8 mouse cellular contexts compared by ENCODE assay signal in genomic region chr7:118313818-118314217, GRCm38 (mm10).
DNase-seq lines count a peak whose midpoint lies in the region; ATAC-seq and TF ChIP-seq lines count a peak whose summit lies in the region.

No protein-coding gene starts in this region.

- H3K4me2 ChIP-seq in midbrain, postnatal 0 days (ENCODE audit: low read depth, low read length, poor library complexity, severe bottlenecking) = no peak overlapping the region

- TF ChIP-seq POLR2A in small intestine, adult 2 months (IDR thresholded peaks at IDR 0.05; ENCODE audit: low read depth, low read length) = no peak

- H3K27me3 ChIP-seq in midbrain, postnatal 0 days (ENCODE audit: insufficient read depth, low read length) = no peaks in the 10 kb centered on the region
- H3K27me3 ChIP-seq in midbrain, embryonic 10.5 days (ENCODE audit: low read depth, poor library complexity, severe bottlenecking) = no peaks in the 10 kb centered on the region
- H3K27me3 ChIP-seq in small intestine, adult 2 months (ENCODE audit: control insufficient read depth, insufficient read depth, low read length) = no peaks in the 10 kb centered on the region

- no peaks in the 10 kb centered on the region for H3K36me3 ChIP-seq in midbrain, postnatal 0 days (ENCODE audit: insufficient read depth, low read length)
- H3K36me3 ChIP-seq in midbrain, embryonic 10.5 days = no peaks in the 10 kb centered on the region
- H3K36me3 ChIP-seq in small intestine, adult 2 months (ENCODE audit: control insufficient read depth, insufficient read depth, low read length) = no peaks in the 10 kb centered on the region

- WGBS in midbrain, postnatal 0 days = 70% methylated on average over 8 of the region's 8 CpGs
- WGBS in midbrain, embryonic 10.5 days = 72% methylated on average over 8 of the region's 8 CpGs
- WGBS in small intestine, adult 2 months = 67% methylated on average over 8 of the region's 8 CpGs

- no peaks in the 10 kb centered on the region for H3K9me3 ChIP-seq in midbrain, postnatal 0 days (ENCODE audit: low read length)
- H3K9me3 ChIP-seq in midbrain, embryonic 10.5 days (replicated peaks) = no peaks in the 10 kb centered on the region

- H3K9ac ChIP-seq in midbrain, postnatal 0 days (replicated peaks; ENCODE audit: low read length, poor library complexity, severe bottlenecking) = no peak overlapping the region

- H3K4me1 ChIP-seq in midbrain, postnatal 0 days (ENCODE audit: insufficient read depth, low read length) = no peaks in the 10 kb centered on the region
- H3K4me1 ChIP-seq in midbrain, embryonic 10.5 days = peaks cover 10% of the 10 kb centered on the region
- peaks cover 19% of the 10 kb centered on the region; the same call in 1 of the 2 replicates for H3K4me1 ChIP-seq in small intestine, adult 2 months (ENCODE audit: control insufficient read depth, insufficient read depth, insufficient read length, low read length)

- H3K27ac ChIP-seq in midbrain, postnatal 0 days (ENCODE audit: low read depth, low read length) = no peak overlapping the region
- H3K27ac ChIP-seq in midbrain, embryonic 10.5 days (replicated peaks) = no peak overlapping the region
- no peak overlapping the region for H3K27ac ChIP-seq in small intestine, adult 2 months (ENCODE audit: insufficient read depth, low read depth, low read length)

- TF ChIP-seq CTCF in midbrain, postnatal 0 days (IDR thresholded peaks at IDR 0.05) = peak; percentile 65
- TF ChIP-seq CTCF in small intestine, adult 2 months (IDR thresholded peaks at IDR 0.05; ENCODE audit: extremely low read depth, insufficient read length, insufficient replicate concordance, low read depth, low read length) = peak; percentile 46; the same call in 1 of the 2 replicates

- H3K4me3 ChIP-seq in midbrain, postnatal 0 days (ENCODE audit: low read depth, low read length) = no peak overlapping the region
- no peak overlapping the region for H3K4me3 ChIP-seq in midbrain, embryonic 10.5 days
- H3K4me3 ChIP-seq in small intestine, adult 2 months (ENCODE audit: low read depth, low read length) = no peak overlapping the region

- intact Hi-C loops in gastrocnemius, postnatal 36 days (cut with DNase I) = no loop called here
- intact Hi-C loops in heart, postnatal 14 days (cut with DNase I) = no loop called here

- DNase-seq in gastrocnemius, adult 18-20 months (ENCODE audit: low spot score) = peak; percentile 21
- DNase-seq in gastrocnemius, postnatal 36 days = no peak
- DNase-seq in midbrain, postnatal 0 days (ENCODE audit: low spot score) = peak; percentile 59
- DNase-seq in midbrain, embryonic 10.5 days (ENCODE audit: low spot score) = no peak
- peak; percentile 28 for DNase-seq in kidney, adult 9 months
- no peak for DNase-seq in spleen, postnatal 4 days (ENCODE audit: low spot score in 2 of 2)
- DNase-seq in heart, postnatal 14 days = no peak

- ATAC-seq in midbrain, postnatal 0 days (ENCODE audit: low FRiP score) = no peak

Comparison
In these comparisons a context has a peak if more than half of its experiments do, and no peak if none do; other contexts are left out.
1. DNase-seq: peak in gastrocnemius, adult 18-20 months (single experiment), midbrain, postnatal 0 days (single experiment) and kidney, adult 9 months (single experiment); none in gastrocnemius, postnatal 36 days (0 of 2), midbrain, embryonic 10.5 days (single experiment), spleen, postnatal 4 days (0 of 2) and heart, postnatal 14 days (0 of 2).